Comparison of ENCODE assay signal across 7 mouse cellular contexts in the genomic region with DNA sequence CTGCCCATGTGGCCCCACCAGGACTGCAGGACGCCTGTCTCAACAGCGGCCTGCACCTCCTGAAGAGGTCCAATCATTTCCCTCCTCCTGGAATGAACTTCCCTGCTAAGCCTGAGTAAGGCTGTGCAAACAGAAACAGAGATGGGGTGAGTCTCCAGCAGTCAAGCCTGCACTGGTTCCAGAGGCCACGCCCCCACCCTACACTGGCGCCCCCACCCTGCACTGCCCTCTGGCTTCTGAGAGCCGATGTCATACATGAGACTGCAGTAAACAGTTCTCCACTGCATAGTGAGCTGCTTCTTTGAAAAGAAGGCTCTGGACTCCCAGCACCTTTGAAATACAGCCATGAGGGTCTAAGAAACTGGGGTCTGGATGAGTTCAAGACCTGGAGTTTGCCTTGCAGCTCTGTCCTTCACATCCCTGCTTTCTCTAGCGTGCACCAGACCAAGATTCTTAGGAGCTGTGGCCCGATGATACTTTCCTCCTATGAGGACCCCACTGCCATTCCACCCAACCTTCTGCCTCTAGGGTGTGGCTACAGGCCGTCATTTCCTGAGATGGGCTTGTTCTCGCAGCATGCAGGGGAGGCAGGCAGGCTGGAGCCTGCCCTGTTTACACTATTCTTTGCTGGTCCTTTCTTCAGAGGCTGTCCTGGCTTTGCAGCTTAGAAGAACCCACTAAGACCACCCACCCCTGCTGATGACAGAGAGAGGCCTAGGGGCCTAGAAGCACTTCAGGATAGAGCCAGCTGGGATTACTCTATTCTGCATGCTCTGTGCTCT.
DNase-seq lines count a peak whose midpoint lies in the region; ATAC-seq lines count a peak whose summit lies in the region.

No protein-coding gene starts in this region.

- no peak overlapping the region for H3K4me2 ChIP-seq in midbrain, embryonic 11.5 days
- no peak overlapping the region for H3K4me2 ChIP-seq in forebrain, embryonic 15.5 days (replicated peaks)
- no peak overlapping the region for H3K4me2 ChIP-seq in liver, embryonic 11.5 days

- ATAC-seq in midbrain, embryonic 11.5 days (ENCODE audit: low FRiP score): no peak
- 0 out of 2 replicates have a peak, but pooled peaks have one; percentile 32 for ATAC-seq in forebrain, embryonic 15.5 days (replicated peaks)
- peak; percentile 72 for ATAC-seq in liver, embryonic 11.5 days (replicated peaks; ENCODE audit: low FRiP score)

- no peak overlapping the region for H3K4me3 ChIP-seq in midbrain, embryonic 10.5 days
- H3K4me3 ChIP-seq in midbrain, embryonic 11.5 days (ENCODE audit: low read depth, low read length): no peak overlapping the region
- no peak overlapping the region for H3K4me3 ChIP-seq in forebrain, embryonic 15.5 days
- H3K4me3 ChIP-seq in liver, embryonic 11.5 days (ENCODE audit: low read depth, low read length): no peak overlapping the region

- H3K4me1 ChIP-seq in midbrain, embryonic 10.5 days: peaks cover 20% of the 10 kb centered on the region
- H3K4me1 ChIP-seq in midbrain, embryonic 11.5 days (ENCODE audit: control insufficient read depth, insufficient read depth, low read length): no peaks in the 10 kb centered on the region; the same call in 1 of the 2 replicates
- H3K4me1 ChIP-seq in forebrain, embryonic 15.5 days: no peaks in the 10 kb centered on the region
- H3K4me1 ChIP-seq in liver, embryonic 11.5 days (replicated peaks; ENCODE audit: control insufficient read depth, insufficient read depth, low read length): peaks cover 4% of the 10 kb centered on the region; the same call in 1 of the 2 replicates

- 35% methylated on average over 9 of the region's 9 CpGs for WGBS in midbrain, embryonic 10.5 days
- WGBS in midbrain, embryonic 11.5 days: 43% methylated on average over 9 of the region's 9 CpGs
- 52% methylated on average over 9 of the region's 9 CpGs for WGBS in forebrain, embryonic 15.5 days
- 39% methylated on average over 9 of the region's 9 CpGs for WGBS in liver, embryonic 11.5 days

- peak; percentile 36 for DNase-seq in midbrain, embryonic 10.5 days (ENCODE audit: low spot score)
- DNase-seq in midbrain, embryonic 11.5 days (ENCODE audit: low spot score, missing footprints): no peak
- DNase-seq in liver, embryonic 11.5 days (ENCODE audit: low spot score): no peak
- DNase-seq in urinary bladder, adult 2 months (ENCODE audit: low spot score): peak; percentile 46
- no peak for DNase-seq in adrenal gland, postnatal 4 days (ENCODE audit: low spot score in 2 of 2)
- no peak for DNase-seq in cerebellum, adult 11 months

- no peaks in the 10 kb centered on the region for H3K9me3 ChIP-seq in midbrain, embryonic 10.5 days (replicated peaks)
- no peaks in the 10 kb centered on the region for H3K9me3 ChIP-seq in midbrain, embryonic 11.5 days (ENCODE audit: control insufficient read depth, low read length)
- no peaks in the 10 kb centered on the region for H3K9me3 ChIP-seq in forebrain, embryonic 15.5 days
- no peaks in the 10 kb centered on the region for H3K9me3 ChIP-seq in liver, embryonic 11.5 days (ENCODE audit: control insufficient read depth, low read length)

- H3K27ac ChIP-seq in midbrain, embryonic 10.5 days (replicated peaks): peak overlapping the region; percentile 23; the same call in 1 of the 2 replicates
- H3K27ac ChIP-seq in midbrain, embryonic 11.5 days (ENCODE audit: low read depth, low read length): no peak overlapping the region
- H3K27ac ChIP-seq in forebrain, embryonic 15.5 days (replicated peaks): no peak overlapping the region
- H3K27ac ChIP-seq in liver, embryonic 11.5 days (ENCODE audit: low read depth, low read length): no peak overlapping the region

- no peaks in the 10 kb centered on the region for H3K36me3 ChIP-seq in midbrain, embryonic 10.5 days
- H3K36me3 ChIP-seq in midbrain, embryonic 11.5 days (ENCODE audit: control insufficient read depth, insufficient read depth, low read length): no peaks in the 10 kb centered on the region
- no peaks in the 10 kb centered on the region for H3K36me3 ChIP-seq in forebrain, embryonic 15.5 days
- no peaks in the 10 kb centered on the region for H3K36me3 ChIP-seq in liver, embryonic 11.5 days (ENCODE audit: control insufficient read depth, insufficient read depth, low read length)

- H3K27me3 ChIP-seq in midbrain, embryonic 10.5 days (ENCODE audit: low read depth, poor library complexity, severe bottlenecking): peaks cover 16% of the 10 kb centered on the region
- H3K27me3 ChIP-seq in midbrain, embryonic 11.5 days (ENCODE audit: control insufficient read depth, insufficient read depth, low read length): no peaks in the 10 kb centered on the region
- no peaks in the 10 kb centered on the region for H3K27me3 ChIP-seq in forebrain, embryonic 15.5 days
- no peaks in the 10 kb centered on the region for H3K27me3 ChIP-seq in liver, embryonic 11.5 days (replicated peaks; ENCODE audit: control insufficient read depth, insufficient read depth, low read length)

- H3K9ac ChIP-seq in midbrain, embryonic 11.5 days (ENCODE audit: low read length): no peak overlapping the region
- no peak overlapping the region for H3K9ac ChIP-seq in forebrain, embryonic 15.5 days (replicated peaks)
- no peak overlapping the region for H3K9ac ChIP-seq in liver, embryonic 11.5 days (ENCODE audit: low read depth, low read length)

Comparison
In these comparisons a context has a peak if more than half of its experiments do, and no peak if none do; other contexts are left out.
1. DNase-seq: peak in midbrain, embryonic 10.5 days (single experiment) and urinary bladder, adult 2 months (single experiment); none in midbrain, embryonic 11.5 days (single experiment), liver, embryonic 11.5 days (single experiment), adrenal gland, postnatal 4 days (0 of 2) and cerebellum, adult 11 months (single experiment).